7 mouse cellular contexts compared by ENCODE assay signal in genomic region chr12:80273020-80273686, GRCm38 (mm10). TPM values are rescaled to one million over a fixed set of nuclear protein-coding genes. Genes with fewer than 3 reads are reported as not detected.
DNase-seq lines count a peak whose midpoint lies in the region; ATAC-seq and TF ChIP-seq lines count a peak whose summit lies in the region.

No protein-coding gene starts in this region.

- H3K79me2 ChIP-seq in liver, adult 2 months (ENCODE audit: control insufficient read depth, insufficient read depth, low read length), result no peaks in the 10 kb centered on the region

- H3K4me3 ChIP-seq in embryonic facial prominence, embryonic 15.5 days (replicated peaks), result no peak overlapping the region
- H3K4me3 ChIP-seq in liver, adult 2 months (ENCODE audit: insufficient read depth, low read depth, low read length), result peak overlapping the region; percentile 37; the same call in 1 of the 2 replicates

- H3K4me1 ChIP-seq in embryonic facial prominence, embryonic 15.5 days, result peaks cover 10% of the 10 kb centered on the region
- peaks cover 3% of the 10 kb centered on the region; the same call in 1 of the 2 replicates for H3K4me1 ChIP-seq in liver, adult 2 months (ENCODE audit: control insufficient read depth, insufficient read depth, low read length)

- WGBS in embryonic facial prominence, embryonic 15.5 days, result 19% methylated on average over 10 of the region's 10 CpGs
- 14% methylated on average over 10 of the region's 10 CpGs for WGBS in liver, adult 2 months

- peak; percentile 48 to 62 for DNase-seq in CD8-positive naive resting alpha-beta T cell, adult 2 months (ENCODE audit: low read depth in 2 of 2, low spot score in 2 of 2)
- DNase-seq in T-cell, adult 2 months (ENCODE audit: low spot score), result peak; percentile 72
- DNase-seq in kidney, adult 9 months, result peak; percentile 77
- DNase-seq in liver, adult 2 months (ENCODE audit: extremely low read depth, low read depth, low spot score), result peak; percentile 87
- DNase-seq in naive thymus-derived CD4-positive, alpha-beta T cell, adult 2 months (ENCODE audit: low read depth), result peak; percentile 85
- no peak for DNase-seq in adipocyte (ENCODE audit: low spot score)

- no peak for TF ChIP-seq CTCF in liver, adult 2 months (IDR thresholded peaks at IDR 0.05; ENCODE audit: low read depth, low read length)

- H3K27ac ChIP-seq in embryonic facial prominence, embryonic 15.5 days (replicated peaks), result 0 out of 2 replicates have a peak overlapping the region, but pooled peaks have one; percentile 25
- H3K27ac ChIP-seq in liver, adult 2 months (replicated peaks; ENCODE audit: insufficient read depth, low read depth, low read length), result no peak overlapping the region

- no peaks in the 10 kb centered on the region for H3K9me3 ChIP-seq in embryonic facial prominence, embryonic 15.5 days (replicated peaks)

- H3K9ac ChIP-seq in embryonic facial prominence, embryonic 15.5 days, result no peak overlapping the region
- H3K9ac ChIP-seq in liver, adult 2 months (ENCODE audit: low read depth, low read length), result peak overlapping the region; percentile 32

- ATAC-seq in embryonic facial prominence, embryonic 15.5 days (ENCODE audit: insufficient number of reproducible peaks, low FRiP score, low TSS enrichment, low read depth), result peak; percentile 66

- no peaks in the 10 kb centered on the region for H3K36me3 ChIP-seq in embryonic facial prominence, embryonic 15.5 days
- H3K36me3 ChIP-seq in liver, adult 2 months (ENCODE audit: control insufficient read depth, insufficient read depth, low read length), result no peaks in the 10 kb centered on the region

- 0 out of 2 replicates have a peak, but pooled peaks have one; percentile 36 for TF ChIP-seq POLR2A in liver, adult 2 months (IDR thresholded peaks at IDR 0.05; ENCODE audit: extremely low read depth, insufficient read depth, low read length)

- no peaks in the 10 kb centered on the region for H3K27me3 ChIP-seq in embryonic facial prominence, embryonic 15.5 days
- no peaks in the 10 kb centered on the region for H3K27me3 ChIP-seq in liver, adult 2 months (ENCODE audit: control insufficient read depth, insufficient read depth, low read length)

- H3K4me2 ChIP-seq in embryonic facial prominence, embryonic 15.5 days (replicated peaks), result peak overlapping the region; percentile 15; the same call in 1 of the 2 replicates

RNA-seq across cellular contexts. Expression of gene Actn1, which starts 13.0 kb away (rescaled TPM):
- polyA plus RNA-seq in embryonic facial prominence, embryonic 15.5 days (2015; fragmentation: Nextera tagmentation; extraction: Ambion mirVana), result 35.6 and 35.7 TPM in 2 replicates
- 15.4 and 21.9 TPM in 2 replicates for total RNA-seq in liver, adult 2 months (2014; rRNA removed)
- 11.0 and 17.6 TPM in 2 replicates for polyA plus RNA-seq in liver, adult 2 months (2012; rRNA removed)
